Mouse (Mus musculus) MEL (cell line): Measurements from ENCODE around the gene Suclg2.

Experiments used
- CTCF ChIP-seq, 3 experiments: IDR thresholded peaks in 2 of 3; conservative IDR thresholded peaks in 1 of 3; 2 replicates each; pipeline ENCODE4 v1.5.1; 2011 to 2012; ENCODE audit warnings: low read length in 3 of 3, low read depth in 2 of 3, mild to moderate bottlenecking in 2 of 3, improper control_type of control experiment in 1 of 3, inconsistent platforms in 1 of 3, mixed read lengths in 1 of 3, moderate library complexity in 1 of 3; ENCODE audit not compliant: control insufficient read depth in 1 of 3, insufficient read depth in 1 of 3, poor library complexity in 1 of 3, severe bottlenecking in 1 of 3
- ETS1 ChIP-seq: IDR thresholded peaks from 2 replicates; pipeline ENCODE4 v1.6.1; 2012; ENCODE audit warnings: low read depth, mild to moderate bottlenecking, inconsistent platforms, low read length, improper control_type of control experiment, moderate library complexity
- POLR2A ChIP-seq, 2 experiments: IDR thresholded peaks; 2 replicates each; pipeline ENCODE4 v1.6.1; 2011 to 2012; ENCODE audit warnings: low read length in 2 of 2, mild to moderate bottlenecking in 2 of 2, control low read depth in 1 of 2, improper control_type of control experiment in 1 of 2, low read depth in 1 of 2, moderate library complexity in 1 of 2; ENCODE audit not compliant: control insufficient read depth in 1 of 2, insufficient read depth in 1 of 2, poor library complexity in 1 of 2
- UBTF ChIP-seq: IDR thresholded peaks from 2 replicates; pipeline ENCODE4 v1.6.1; 2012; ENCODE audit warnings: low read depth, mild to moderate bottlenecking, inconsistent platforms, low read length, improper control_type of control experiment, moderate library complexity, borderline replicate concordance; ENCODE audit not compliant: insufficient read depth

GRCm38 (mm10) chr6:95649123-95649663, 69.4 kb downstream of the Suclg2 start:
- TF ChIP-seq CTCF (IDR thresholded peaks at IDR 0.05 in 2 of 3, conservative IDR thresholded peaks at IDR 0.05 in 1 of 3; ENCODE audit: control insufficient read depth in 1 of 3, insufficient read depth in 1 of 3, low read depth in 2 of 3, low read length in 3 of 3, poor library complexity in 1 of 3, severe bottlenecking in 1 of 3) (no peak), UBTF (no peak), POLR2A (IDR thresholded peaks at IDR 0.05; ENCODE audit: control insufficient read depth in 1 of 2, insufficient read depth in 1 of 2, low read depth in 1 of 2, low read length in 2 of 2, poor library complexity in 1 of 2) (no peak), ETS1 (no peak)
